Mouse (Mus musculus) bone marrow, adult 2 months (tissue): ENCODE measurements around the gene Lars2. TPM values are rescaled to one million over a fixed set of nuclear protein-coding genes. Genes with fewer than 3 reads are reported as not detected.
A peak's percentile ranks its signal among the peaks of the same experiment; 100 is the strongest.
"Not testable (repeated sequence)": the region's sequence is repeated elsewhere in the genome, so short reads cannot be mapped to it uniquely, and the experiment has no call there.

Experiments used
- H3K27ac ChIP-seq: fragments of 200-500 bp; 2 replicates; pipeline ENCODE4 v1.5.1; 2012; ENCODE audit warnings: low read depth, mild to moderate bottlenecking, control low read depth, inconsistent platforms, low read length; ENCODE audit not compliant: control insufficient read depth, poor library complexity, insufficient read depth
- H3K4me1 ChIP-seq: fragments of 200-500 bp; 2 replicates; pipeline ENCODE4 v1.6.1; 2011; ENCODE audit warnings: low read length; ENCODE audit not compliant: control insufficient read depth, insufficient read depth
- H3K4me3 ChIP-seq: fragments of 200-500 bp; replicated peaks from 2 replicates; pipeline ENCODE3; 2011; ENCODE audit warnings: mild to moderate bottlenecking, low read depth, low read length, control low read depth; ENCODE audit not compliant: control insufficient read depth
- CTCF ChIP-seq: fragments of 200-500 bp; IDR thresholded peaks from 2 replicates; pipeline ENCODE4 v1.5.1; 2011; ENCODE audit warnings: low read length, control low read depth; ENCODE audit not compliant: control insufficient read depth, insufficient read depth
- POLR2A ChIP-seq: fragments of 200-500 bp; IDR thresholded peaks from 2 replicates; pipeline ENCODE4 v1.6.1; 2011; ENCODE audit warnings: low read depth, mild to moderate bottlenecking, control low read depth, low read length, borderline replicate concordance; ENCODE audit not compliant: control insufficient read depth
- WGBS: fragments of 180-500 bp; shearing (Covaris S2); methylation state at CpG from one replicate; pipeline ENCODE4 v1.1.7; 2018; 5-methylcytosine and 5-hydroxymethylcytosine counted together
- polyA plus RNA-seq: library from polyadenylated mRNA; stranded (reverse); fragments of >200 nt; gene quantifications from 2 replicates; pipeline ENCODE4 v1.2.4, GENCODE M21; 2011; ENCODE audit warnings: low replicate concordance; ENCODE audit not compliant: missing spikeins, insufficient read depth, insufficient read length

The Lars2 gene
- polyA plus RNA-seq, 1 experiment: 27,480 TPM

- no peak overlapping the region for H3K27ac ChIP-seq
- H3K4me3 ChIP-seq: no peak overlapping the region
- no peaks in the 10 kb centered on the region for H3K4me1 ChIP-seq
- no peak for TF ChIP-seq CTCF
- no peak for TF ChIP-seq POLR2A
- 77% methylated on average over 1 of the region's 1 CpGs for WGBS
These were observed 38.5 kb downstream of the Lars2 start for GRCm38 (mm10) chr9:123405231-123405630.

- Histone ChIP-seq H3K4me3 (no peak overlapping the region), H3K4me1 (no peaks in the 10 kb centered on the region), H3K27ac (no peak overlapping the region)
- 88% methylated on average over 2 of the region's 2 CpGs for whole genome bisulfite sequencing
- no peak for TF ChIP-seq POLR2A
- TF ChIP-seq CTCF: no peak
These were observed 42.0 kb downstream of the Lars2 start for GRCm38 (mm10) chr9:123408771-123409170.

- no peak overlapping the region for H3K27ac ChIP-seq
- no peaks in the 10 kb centered on the region for H3K4me1 ChIP-seq
- no peak overlapping the region for H3K4me3 ChIP-seq
- TF ChIP-seq POLR2A: no peak
- no peak for TF ChIP-seq CTCF
- WGBS: 85% methylated on average over 4 of the region's 4 CpGs
These were observed 63.1 kb downstream of the Lars2 start for GRCm38 (mm10) chr9:123429863-123430262.

- Histone ChIP-seq H3K4me1 (no peaks in the 10 kb centered on the region), H3K4me3 (no peak overlapping the region), H3K27ac (no peak overlapping the region)
- TF ChIP-seq CTCF (no peak), POLR2A (no peak)
These were observed 64.2 kb downstream of the Lars2 start for GRCm38 (mm10) chr9:123430973-123431372.

GRCm38 (mm10) chr9:123438223-123438622 is 71.5 kb downstream of the Lars2 start:
- H3K27ac ChIP-seq: no peak overlapping the region
- WGBS: 85% methylated on average over 2 of the region's 2 CpGs
- no peak for TF ChIP-seq CTCF
- TF ChIP-seq POLR2A: no peak
- no peak overlapping the region for H3K4me3 ChIP-seq
- no peaks in the 10 kb centered on the region for H3K4me1 ChIP-seq

- 68% methylated on average over 5 of the region's 5 CpGs for WGBS
These were observed 73.7 kb downstream of the Lars2 start for GRCm38 (mm10) chr9:123440230-123441058.

GRCm38 (mm10) chr9:123447101-123447500 is 80.4 kb downstream of the Lars2 start:
- not testable (repeated sequence) for H3K27ac ChIP-seq, H3K4me1 ChIP-seq
- 96% methylated on average over 3 of the region's 3 CpGs for WGBS

More at GRCm38 (mm10) chr9:123440230-123441058, 73.7 kb downstream of the Lars2 start:
- TF ChIP-seq CTCF: no peak
- TF ChIP-seq POLR2A: no peak
- H3K27ac ChIP-seq: no peak overlapping the region
- H3K4me3 ChIP-seq: no peak overlapping the region
- no peaks in the 10 kb centered on the region for H3K4me1 ChIP-seq

GRCm38 (mm10) chr9:123448594-123448993 is 81.9 kb downstream of the Lars2 start:
- TF ChIP-seq CTCF (no peak), POLR2A (no peak)
- Histone ChIP-seq H3K4me3 (no peak overlapping the region), H3K4me1 (no peaks in the 10 kb centered on the region)

More at GRCm38 (mm10) chr9:123447101-123447500, 80.4 kb downstream of the Lars2 start:
- H3K4me3 ChIP-seq: not testable (repeated sequence)

GRCm38 (mm10) chr9:123450174-123450573 is 83.4 kb downstream of the Lars2 start:
- 49% methylated on average over 2 of the region's 2 CpGs for WGBS
- no peak overlapping the region for H3K27ac ChIP-seq
- 0 out of 2 replicates have a peak, but pooled peaks have one; percentile 28 for TF ChIP-seq CTCF
- no peak for TF ChIP-seq POLR2A
- H3K4me3 ChIP-seq: no peak overlapping the region
- no peaks in the 10 kb centered on the region for H3K4me1 ChIP-seq

More at GRCm38 (mm10) chr9:123448594-123448993, 81.9 kb downstream of the Lars2 start:
- no peak overlapping the region for H3K27ac ChIP-seq
